Mouse (Mus musculus) left cerebral cortex, adult 18-20 months (tissue): Measurements from ENCODE around the gene Zmat3. TPM values are rescaled to one million over a fixed set of nuclear protein-coding genes. Genes with fewer than 3 reads are reported as not detected.

Experiments
- total RNA-seq, 2 experiments: library from RNA; stranded (reverse); gene quantifications; 2 replicates each; pipeline ENCODE4 v1.2.3; 2021

Zmat3 gene
- total RNA-seq, 2 experiments from 2014 or later = 76.3 to 78.7 TPM

Other genes with a start within 250 kb of the Zmat3 start
- 10 to 100 TPM; 62.0 to 71.2 TPM for gene Pik3ca, start 31.7 kb upstream of the Zmat3 start, total RNA-seq
- under 1 TPM in 1 of 2 experiments, not detected in 1; 0.35 TPM for gene Kcnmb3, start 126.2 kb upstream of the Zmat3 start, total RNA-seq
- 10 to 100 TPM; 33.5 to 33.8 TPM for gene Zfp639, start 144.2 kb upstream of the Zmat3 start, total RNA-seq
- 100 to 1,000 TPM in 1 of 2 experiments, 10 to 100 TPM in 1; 88.3 to 104 TPM for gene Mfn1, start 163.5 kb upstream of the Zmat3 start, total RNA-seq